Mouse (Mus musculus) erythroblast, embryonic 14.5 days (primary cell): ENCODE measurements around the gene Crb2. TPM values are rescaled to one million over a fixed set of nuclear protein-coding genes. Genes with fewer than 3 reads are reported as not detected.

Experiments used
- H3K27me3 ChIP-seq: 2 replicates; pipeline ENCODE4 v1.6.1; 2012; ENCODE audit warnings: inconsistent platforms; ENCODE audit not compliant: control insufficient read depth
- H3K36me3 ChIP-seq: 2 replicates; pipeline ENCODE4 v1.6.1; 2012; ENCODE audit warnings: mild to moderate bottlenecking, inconsistent platforms; ENCODE audit not compliant: control insufficient read depth
- H3K4me1 ChIP-seq: 2 replicates; pipeline ENCODE4 v1.6.1; 2012; ENCODE audit warnings: inconsistent platforms; ENCODE audit not compliant: control insufficient read depth
- H3K4me3 ChIP-seq: replicated peaks from 2 replicates; pipeline ENCODE3; 2012; ENCODE audit warnings: moderate library complexity, mild to moderate bottlenecking, inconsistent platforms
- H3K9me3 ChIP-seq: 2 replicates; pipeline ENCODE4 v1.6.1; 2012; ENCODE audit warnings: low read length, inconsistent platforms, mixed read lengths; ENCODE audit not compliant: control insufficient read depth
- GATA1 ChIP-seq: IDR thresholded peaks from 2 replicates; pipeline ENCODE4 v1.6.1; 2012; ENCODE audit warnings: low read length, inconsistent platforms, mixed read lengths
- TAL1 ChIP-seq: IDR thresholded peaks from 3 replicates; pipeline ENCODE4 v1.6.1; 2012; ENCODE audit warnings: low read length, inconsistent platforms, mixed read lengths
- polyA plus RNA-seq: library from polyadenylated mRNA; stranded (reverse); fragments of >175 nt; gene quantifications from 2 replicates; pipeline ENCODE4 v1.2.3, GENCODE M21; 2012

Crb2 gene
- polyA plus RNA-seq, 1 experiment = not detected

GRCm38 (mm10) chr2:37836926-37837325 lies 60.9 kb downstream of the Crb2 start:
- Histone ChIP-seq H3K9me3 (no peaks in the 10 kb centered on the region), H3K4me3 (no peak overlapping the region), H3K27me3 (no peaks in the 10 kb centered on the region), H3K36me3 (peaks cover 33% of the 10 kb centered on the region), H3K4me1 (no peaks in the 10 kb centered on the region)
- no peak for TF ChIP-seq TAL1
- no peak for TF ChIP-seq GATA1

GRCm38 (mm10) chr2:37837542-37837941 lies 61.5 kb downstream of the Crb2 start:
- Histone ChIP-seq H3K4me1 (no peaks in the 10 kb centered on the region), H3K36me3 (peaks cover 35% of the 10 kb centered on the region), H3K9me3 (no peaks in the 10 kb centered on the region), H3K27me3 (no peaks in the 10 kb centered on the region), H3K4me3 (no peak overlapping the region)
- TF ChIP-seq GATA1 (no peak), TAL1 (no peak)

- Histone ChIP-seq H3K4me3 (no peak overlapping the region), H3K27me3 (no peaks in the 10 kb centered on the region), H3K4me1 (no peaks in the 10 kb centered on the region), H3K36me3 (peaks cover 35% of the 10 kb centered on the region), H3K9me3 (no peaks in the 10 kb centered on the region)
- TF ChIP-seq TAL1 = no peak
- no peak for TF ChIP-seq GATA1
Observed at GRCm38 (mm10) chr2:37838202-37838984, 62.3 kb downstream of the Crb2 start.

GRCm38 (mm10) chr2:37839922-37840321 lies 63.9 kb downstream of the Crb2 start:
- Histone ChIP-seq H3K4me1 (no peaks in the 10 kb centered on the region), H3K9me3 (no peaks in the 10 kb centered on the region), H3K27me3 (no peaks in the 10 kb centered on the region), H3K36me3 (peaks cover 38% of the 10 kb centered on the region), H3K4me3 (no peak overlapping the region)
- TF ChIP-seq TAL1 (no peak), GATA1 (no peak)

- Histone ChIP-seq H3K4me1 (no peaks in the 10 kb centered on the region), H3K9me3 (no peaks in the 10 kb centered on the region), H3K4me3 (no peak overlapping the region), H3K36me3 (peaks cover 40% of the 10 kb centered on the region), H3K27me3 (no peaks in the 10 kb centered on the region)
- TF ChIP-seq TAL1 = no peak
- no peak for TF ChIP-seq GATA1
Observed at GRCm38 (mm10) chr2:37842151-37842569, 66.1 kb downstream of the Crb2 start.

- no peaks in the 10 kb centered on the region for H3K4me1 ChIP-seq
- H3K4me3 ChIP-seq = no peak overlapping the region
- no peaks in the 10 kb centered on the region for H3K27me3 ChIP-seq
- TF ChIP-seq TAL1 (no peak), GATA1 (no peak)
- no peaks in the 10 kb centered on the region for H3K9me3 ChIP-seq
- H3K36me3 ChIP-seq = peaks cover 35% of the 10 kb centered on the region
Observed at GRCm38 (mm10) chr2:37842719-37843118, 66.7 kb downstream of the Crb2 start.

Other genes with a start within 250 kb of the Crb2 start
- gene Strbp, start 72.4 kb upstream of the Crb2 start, polyA plus RNA-seq = 0.54 and 0.72 TPM in 2 replicates